Mouse (Mus musculus): Measurements from ENCODE around the gene Wdfy3.

- no peak for TF ChIP-seq CTCF (IDR thresholded peaks at IDR 0.05; ENCODE audit: control insufficient read depth, insufficient read depth, insufficient replicate concordance, low read depth, low read length)
- TF ChIP-seq POLR2A (IDR thresholded peaks at IDR 0.05; ENCODE audit: control insufficient read depth, low read depth, low read length) = no peak
These were observed 115.1 kb downstream of the Wdfy3 start for GRCm38 (mm10) chr5:101954393-101955340.

Data from testis, adult 2 months (tissue).